Mouse (Mus musculus): Measurements from ENCODE around the gene Prr5l. TPM values are rescaled to one million over a fixed set of nuclear protein-coding genes. Genes with fewer than 3 reads are reported as not detected.

Gene Prr5l
- polyA plus RNA-seq, 1 experiment from 2014 or later = 40.5 TPM

GRCm38 (mm10) chr2:101860920-101861485, 21.8 kb downstream of the Prr5l start:
- H3K4me2 ChIP-seq (replicated peaks; ENCODE audit: low read depth, low read length) = no peak overlapping the region
- no peaks in the 10 kb centered on the region for H3K4me1 ChIP-seq (ENCODE audit: insufficient read depth, low read depth, low read length)
- H3K9ac ChIP-seq (replicated peaks; ENCODE audit: low read depth) = no peak overlapping the region
- no peak overlapping the region for H3K4me3 ChIP-seq (ENCODE audit: low read depth, low read length)
- WGBS = 90% methylated on average over 3 of the region's 3 CpGs
- H3K27ac ChIP-seq (ENCODE audit: low read length) = no peak overlapping the region
- DNase-seq (ENCODE audit: low spot score) = no peak
- ATAC-seq = no peak
- H3K36me3 ChIP-seq (ENCODE audit: insufficient read depth, low read length) = no peaks in the 10 kb centered on the region
- H3K9me3 ChIP-seq (ENCODE audit: low read length) = no peaks in the 10 kb centered on the region
- no peak for TF ChIP-seq CTCF (IDR thresholded peaks at IDR 0.05)
- no peaks in the 10 kb centered on the region for H3K27me3 ChIP-seq (replicated peaks; ENCODE audit: insufficient read depth, low read length)

- H3K9ac ChIP-seq (replicated peaks; ENCODE audit: low read depth) = no peak overlapping the region
- no peak overlapping the region for H3K4me3 ChIP-seq (ENCODE audit: low read depth, low read length)
- no peak overlapping the region for H3K4me2 ChIP-seq (replicated peaks; ENCODE audit: low read depth, low read length)
- ATAC-seq (no peak), DNase-seq (ENCODE audit: low spot score) (no peak)
- TF ChIP-seq CTCF (IDR thresholded peaks at IDR 0.05) (no peak), EP300 (IDR thresholded peaks at IDR 0.05) (no peak)
- no peaks in the 10 kb centered on the region for H3K9me3 ChIP-seq (ENCODE audit: low read length)
- H3K36me3 ChIP-seq (ENCODE audit: insufficient read depth, low read length) = no peaks in the 10 kb centered on the region
- no peaks in the 10 kb centered on the region for H3K4me1 ChIP-seq (ENCODE audit: insufficient read depth, low read depth, low read length)
- no peak overlapping the region for H3K27ac ChIP-seq (ENCODE audit: low read length)
- H3K27me3 ChIP-seq (replicated peaks; ENCODE audit: insufficient read depth, low read length) = no peaks in the 10 kb centered on the region
- 81% methylated on average over 9 of the region's 9 CpGs for WGBS
These were observed 26.7 kb downstream of the Prr5l start for GRCm38 (mm10) chr2:101856174-101856573.

GRCm38 (mm10) chr2:101854792-101855191, 28.0 kb downstream of the Prr5l start:
- WGBS = 51% methylated on average over 7 of the region's 7 CpGs
- Histone ChIP-seq H3K4me2 (replicated peaks; ENCODE audit: low read depth, low read length) (no peak overlapping the region), H3K36me3 (ENCODE audit: insufficient read depth, low read length) (no peaks in the 10 kb centered on the region), H3K9me3 (ENCODE audit: low read length) (no peaks in the 10 kb centered on the region), H3K27me3 (replicated peaks; ENCODE audit: insufficient read depth, low read length) (no peaks in the 10 kb centered on the region), H3K4me1 (ENCODE audit: insufficient read depth, low read depth, low read length) (no peaks in the 10 kb centered on the region), H3K9ac (replicated peaks; ENCODE audit: low read depth) (no peak overlapping the region), H3K27ac (ENCODE audit: low read length) (no peak overlapping the region), H3K4me3 (ENCODE audit: low read depth, low read length) (no peak overlapping the region)
- DNase-seq (ENCODE audit: low spot score) (no peak), ATAC-seq (no peak)
- no peak for TF ChIP-seq CTCF (IDR thresholded peaks at IDR 0.05)
- TF ChIP-seq EP300 (IDR thresholded peaks at IDR 0.05) = no peak

GRCm38 (mm10) chr2:101842756-101843155, 40.1 kb downstream of the Prr5l start:
- Histone ChIP-seq H3K27ac (ENCODE audit: low read length) (no peak overlapping the region), H3K4me3 (ENCODE audit: low read depth, low read length) (no peak overlapping the region)
- WGBS = 79% methylated on average over 7 of the region's 7 CpGs

GRCm38 (mm10) chr2:101834816-101835523, 47.9 kb downstream of the Prr5l start:
- no peak overlapping the region for H3K4me3 ChIP-seq (ENCODE audit: low read depth, low read length)
- TF ChIP-seq EP300 (IDR thresholded peaks at IDR 0.05) (no peak), CTCF (IDR thresholded peaks at IDR 0.05) (no peak)
- 74% methylated on average over 9 of the region's 9 CpGs for WGBS

More at GRCm38 (mm10) chr2:101842756-101843155, 40.1 kb downstream of the Prr5l start:
- H3K4me1 ChIP-seq (ENCODE audit: insufficient read depth, low read depth, low read length) = no peaks in the 10 kb centered on the region
- no peak overlapping the region for H3K9ac ChIP-seq (replicated peaks; ENCODE audit: low read depth)
- TF ChIP-seq EP300 (IDR thresholded peaks at IDR 0.05) (no peak), CTCF (IDR thresholded peaks at IDR 0.05) (no peak)
- DNase-seq (ENCODE audit: low spot score) (no peak), ATAC-seq (no peak)
- no peaks in the 10 kb centered on the region for H3K9me3 ChIP-seq (ENCODE audit: low read length)
- no peaks in the 10 kb centered on the region for H3K27me3 ChIP-seq (replicated peaks; ENCODE audit: insufficient read depth, low read length)
- no peaks in the 10 kb centered on the region for H3K36me3 ChIP-seq (ENCODE audit: insufficient read depth, low read length)
- H3K4me2 ChIP-seq (replicated peaks; ENCODE audit: low read depth, low read length) = no peak overlapping the region

GRCm38 (mm10) chr2:101832361-101832760, 50.5 kb downstream of the Prr5l start:
- 52% methylated on average over 9 of the region's 9 CpGs for WGBS
- no peak overlapping the region for H3K4me2 ChIP-seq (replicated peaks; ENCODE audit: low read depth, low read length)
- H3K4me3 ChIP-seq (ENCODE audit: low read depth, low read length) = no peak overlapping the region
- ATAC-seq = no peak
- DNase-seq (ENCODE audit: low spot score) = no peak
- H3K9ac ChIP-seq (replicated peaks; ENCODE audit: low read depth) = no peak overlapping the region
- H3K27me3 ChIP-seq (replicated peaks; ENCODE audit: insufficient read depth, low read length) = no peaks in the 10 kb centered on the region
- H3K4me1 ChIP-seq (ENCODE audit: insufficient read depth, low read depth, low read length) = peaks cover 6% of the 10 kb centered on the region; the same call in 1 of the 2 replicates
- no peaks in the 10 kb centered on the region for H3K36me3 ChIP-seq (ENCODE audit: insufficient read depth, low read length)
- no peaks in the 10 kb centered on the region for H3K9me3 ChIP-seq (ENCODE audit: low read length)
- no peak overlapping the region for H3K27ac ChIP-seq (ENCODE audit: low read length)
- TF ChIP-seq CTCF (IDR thresholded peaks at IDR 0.05) (no peak), EP300 (IDR thresholded peaks at IDR 0.05) (no peak)

More at GRCm38 (mm10) chr2:101834816-101835523, 47.9 kb downstream of the Prr5l start:
- DNase-seq (ENCODE audit: low spot score) (peak; percentile 38), ATAC-seq (no peak)
- Histone ChIP-seq H3K4me1 (ENCODE audit: insufficient read depth, low read depth, low read length) (no peaks in the 10 kb centered on the region), H3K4me2 (replicated peaks; ENCODE audit: low read depth, low read length) (no peak overlapping the region), H3K9ac (replicated peaks; ENCODE audit: low read depth) (no peak overlapping the region), H3K27me3 (replicated peaks; ENCODE audit: insufficient read depth, low read length) (no peaks in the 10 kb centered on the region), H3K9me3 (ENCODE audit: low read length) (no peaks in the 10 kb centered on the region), H3K27ac (ENCODE audit: low read length) (no peak overlapping the region), H3K36me3 (ENCODE audit: insufficient read depth, low read length) (no peaks in the 10 kb centered on the region)
